11 mouse cellular contexts compared by ENCODE assay signal in the genomic region with DNA sequence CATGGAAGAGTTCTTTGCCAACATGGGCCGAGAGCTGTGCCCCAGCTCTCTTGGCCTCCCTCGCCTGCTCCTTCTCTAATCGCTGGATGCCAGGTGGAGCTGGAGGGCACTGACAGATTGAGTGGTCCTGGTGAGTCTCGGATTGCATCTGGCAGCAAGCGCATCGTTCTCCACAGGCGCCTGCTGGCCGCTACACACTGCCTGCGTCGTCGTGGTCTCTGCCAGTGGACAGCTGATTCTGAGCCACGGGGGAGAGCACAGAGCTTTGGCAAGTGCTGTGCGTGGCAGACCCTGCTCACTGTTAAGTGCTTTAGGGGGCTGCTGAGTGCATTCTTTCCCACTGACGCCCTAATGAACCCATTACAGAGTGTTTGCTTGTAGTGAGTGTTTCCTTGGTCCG. TPM values are rescaled to one million over a fixed set of nuclear protein-coding genes. Genes with fewer than 3 reads are reported as not detected.
DNase-seq lines count a peak whose midpoint lies in the region; ATAC-seq and TF ChIP-seq lines count a peak whose summit lies in the region.
"Had no signal": no experiment of that assay in that cellular context is flagged by ENCODE, and none has a peak within 500 bp of the region (broad histone marks: within the 10 kb centered on the region; RNA-seq: fewer than 3 reads in every experiment).

No protein-coding gene starts in this region.

- peaks cover 16% of the 10 kb centered on the region for H3K4me1 ChIP-seq in heart, embryonic 13.5 days
- H3K4me1 ChIP-seq in kidney, adult 2 months (ENCODE audit: control insufficient read depth, insufficient read depth, low read length): no peaks in the 10 kb centered on the region
- H3K4me1 ChIP-seq: megakaryocyte, embryonic 14.5 days had no signal

- no peak for DNase-seq in heart, postnatal 36 days
- peak; percentile 36 for DNase-seq in MN1 (ENCODE audit: low spot score)
- peak; percentile 83 to 88 for DNase-seq in cerebellum, postnatal 14 days
- peak; percentile 22 to 51 for DNase-seq in gastrocnemius, postnatal 4 days (ENCODE audit: low spot score in 2 of 2)
- no peak for DNase-seq in kidney, adult 2 months
- no peak for DNase-seq in urinary bladder, adult 2 months (ENCODE audit: low spot score)
- DNase-seq in layer of hippocampus, postnatal 36 days: no peak
- DNase-seq: thymus, adult 2 months had no signal

- intact Hi-C loops in heart, postnatal 36 days (cut with DNase I): no loop called here

- H3K4me2 ChIP-seq in heart, embryonic 13.5 days: peak overlapping the region; percentile 33

- no peak for ATAC-seq in heart, embryonic 13.5 days (ENCODE audit: extremely low read depth, insufficient number of reproducible peaks, low FRiP score, low TSS enrichment)

- no peak overlapping the region for H3K9ac ChIP-seq in heart, embryonic 13.5 days
- H3K9ac ChIP-seq: liver, embryonic 14.5 days had no signal

- no peak for TF ChIP-seq CTCF in kidney, adult 2 months (conservative IDR thresholded peaks at IDR 0.05; ENCODE audit: insufficient read depth, insufficient read length, low read depth, low read length)

- H3K9me3 ChIP-seq in heart, embryonic 13.5 days: no peaks in the 10 kb centered on the region

- no peak overlapping the region for H3K27ac ChIP-seq in heart, embryonic 13.5 days (replicated peaks)
- no peak overlapping the region for H3K27ac ChIP-seq in kidney, adult 2 months (ENCODE audit: insufficient read depth, low read depth, low read length)
- H3K27ac ChIP-seq: liver, embryonic 14.5 days had no signal

- no peaks in the 10 kb centered on the region for H3K36me3 ChIP-seq in heart, embryonic 13.5 days
- H3K36me3 ChIP-seq in kidney, adult 2 months (ENCODE audit: control insufficient read depth, insufficient read depth, low read length): no peaks in the 10 kb centered on the region

- no peak for TF ChIP-seq POLR2A in kidney, adult 2 months (IDR thresholded peaks at IDR 0.05; ENCODE audit: low read depth, low read length)

- no peak overlapping the region for H3K4me3 ChIP-seq in heart, embryonic 13.5 days
- H3K4me3 ChIP-seq in kidney, adult 2 months (ENCODE audit: insufficient read depth, low read depth, low read length): no peak overlapping the region
- H3K4me3 ChIP-seq: megakaryocyte, embryonic 14.5 days had no signal

- 49% methylated on average over 15 of the region's 15 CpGs for WGBS in heart, embryonic 13.5 days
- 54% methylated on average over 15 of the region's 15 CpGs for WGBS in kidney, adult 2 months

- no peaks in the 10 kb centered on the region for H3K27me3 ChIP-seq in heart, embryonic 13.5 days (replicated peaks)
- no peaks in the 10 kb centered on the region for H3K27me3 ChIP-seq in kidney, adult 2 months (replicated peaks; ENCODE audit: control insufficient read depth, insufficient read depth, low read length)

RNA-seq across cellular contexts. Expression of a gene that starts 17.9 kb away (rescaled TPM):
- 2.3 and 2.5 TPM in 2 replicates for polyA plus RNA-seq in heart, embryonic 13.5 days (2015; fragmentation: Nextera tagmentation; extraction: Ambion mirVana)
- 1 to 10 TPM in 1 of 2 experiments, under 1 TPM in 1; 0.94 to 1.0 TPM for total RNA-seq in heart, postnatal 36 days (2021)
- total RNA-seq in gastrocnemius, postnatal 4 days (2021): 10 to 100 TPM; 14.3 to 17.3 TPM
- 0.88 and 1.1 TPM in 2 replicates for polyA plus RNA-seq in kidney, adult 2 months (2012; rRNA removed)
- 1.6 and 1.8 TPM in 2 replicates for polyA plus RNA-seq in urinary bladder, adult 2 months (2012; rRNA removed)
- total RNA-seq in layer of hippocampus, postnatal 36 days (2021): 10 to 100 TPM; 59.2 to 70.2 TPM

Comparison
In these comparisons a context has a peak if more than half of its experiments do, and no peak if none do; other contexts are left out.
1. DNase-seq: peak in MN1 (single experiment), cerebellum, postnatal 14 days (2 of 2) and gastrocnemius, postnatal 4 days (2 of 2); none in heart, postnatal 36 days (0 of 2), kidney, adult 2 months (single experiment), urinary bladder, adult 2 months (single experiment) and layer of hippocampus, postnatal 36 days (0 of 2).
2. RNA of a gene that starts 17.9 kb away (total RNA-seq): 59.2 to 70.2 TPM in layer of hippocampus, postnatal 36 days and 14.3 to 17.3 TPM in gastrocnemius, postnatal 4 days; 0.94 to 1.0 TPM in heart, postnatal 36 days; every median in the first group is over 4 times any median in the second.